ENCODE assay signal across 8 mouse cellular contexts in genomic region chr8:46010746-46011680, GRCm38 (mm10). TPM values are rescaled to one million over a fixed set of nuclear protein-coding genes. Genes with fewer than 3 reads are reported as not detected.
DNase-seq lines count a peak whose midpoint lies in the region; ATAC-seq and TF ChIP-seq lines count a peak whose summit lies in the region.

No protein-coding gene starts in this region.

- no peaks in the 10 kb centered on the region for H3K27me3 ChIP-seq in E14TG2a.4 (ENCODE audit: insufficient read depth, low read length)
- no peaks in the 10 kb centered on the region for H3K27me3 ChIP-seq in forebrain, embryonic 16.5 days (replicated peaks; ENCODE audit: control insufficient read depth, insufficient read depth, low read length)
- H3K27me3 ChIP-seq in intestine, postnatal 0 days (replicated peaks; ENCODE audit: control insufficient read depth, insufficient read depth, low read length): no peaks in the 10 kb centered on the region
- no peaks in the 10 kb centered on the region; the same call in 1 of the 2 replicates for H3K27me3 ChIP-seq in liver, embryonic 13.5 days
- H3K27me3 ChIP-seq in neural tube, embryonic 14.5 days (ENCODE audit: control insufficient read depth, insufficient read depth, low read length): no peaks in the 10 kb centered on the region

- 0 out of 2 replicates have a peak overlapping the region, but pooled peaks have one; percentile 7 for H3K9ac ChIP-seq in forebrain, embryonic 16.5 days (replicated peaks; ENCODE audit: low read depth, low read length)
- no peak overlapping the region for H3K9ac ChIP-seq in intestine, postnatal 0 days (ENCODE audit: low read depth, low read length)
- no peak overlapping the region for H3K9ac ChIP-seq in liver, embryonic 13.5 days
- no peak overlapping the region for H3K9ac ChIP-seq in neural tube, embryonic 14.5 days (replicated peaks; ENCODE audit: low read depth, low read length)

- peak; percentile 11; the same call in 1 of the 2 replicates for TF ChIP-seq CTCF in E14TG2a.4 (conservative IDR thresholded peaks at IDR 0.05; ENCODE audit: low read length)
- peak; percentile 73 for TF ChIP-seq CTCF in intestine, postnatal 0 days (IDR thresholded peaks at IDR 0.05; ENCODE audit: low read depth)

- peak overlapping the region; percentile 20 for H3K4me2 ChIP-seq in forebrain, embryonic 16.5 days (ENCODE audit: low read length)
- H3K4me2 ChIP-seq in intestine, postnatal 0 days (replicated peaks; ENCODE audit: low read depth): peak overlapping the region; percentile 47
- H3K4me2 ChIP-seq in liver, embryonic 13.5 days: peak overlapping the region; percentile 38
- H3K4me2 ChIP-seq in neural tube, embryonic 14.5 days (ENCODE audit: low read depth, low read length): peak overlapping the region; percentile 17; the same call in 1 of the 2 replicates

- H3K36me3 ChIP-seq in E14TG2a.4 (ENCODE audit: insufficient read depth, low read length): no peaks in the 10 kb centered on the region
- H3K36me3 ChIP-seq in forebrain, embryonic 16.5 days (ENCODE audit: control insufficient read depth, insufficient read depth): no peaks in the 10 kb centered on the region
- H3K36me3 ChIP-seq in intestine, postnatal 0 days (ENCODE audit: control insufficient read depth, insufficient read depth): no peaks in the 10 kb centered on the region
- H3K36me3 ChIP-seq in liver, embryonic 13.5 days: no peaks in the 10 kb centered on the region
- H3K36me3 ChIP-seq in neural tube, embryonic 14.5 days (ENCODE audit: control insufficient read depth, insufficient read depth, low read length): no peaks in the 10 kb centered on the region

- WGBS in forebrain, embryonic 16.5 days: 14% methylated on average over 17 of the region's 17 CpGs
- 19% methylated on average over 17 of the region's 17 CpGs for WGBS in intestine, postnatal 0 days
- 18% methylated on average over 17 of the region's 17 CpGs for WGBS in liver, embryonic 13.5 days (ENCODE audit: insufficient replicate concordance)
- 25% methylated on average over 17 of the region's 17 CpGs for WGBS in neural tube, embryonic 14.5 days

- DNase-seq in brain, adult 2 months (ENCODE audit: low read depth, low spot score): peak; percentile 80
- DNase-seq in liver, embryonic 13.5 days: no peak
- no peak for DNase-seq in thymus, postnatal 10 days (ENCODE audit: low spot score in 2 of 2)

- peak; percentile 49 for ATAC-seq in forebrain, embryonic 16.5 days
- ATAC-seq in intestine, postnatal 0 days: no peak
- no peak for ATAC-seq in liver, embryonic 13.5 days (ENCODE audit: low read depth)
- ATAC-seq in neural tube, embryonic 14.5 days (ENCODE audit: low read depth): peak; percentile 61
- no peak for ATAC-seq in megakaryocyte progenitor cell, adult 5-6 weeks (replicated peaks; ENCODE audit: poor library complexity)

- H3K27ac ChIP-seq in forebrain, embryonic 16.5 days (ENCODE audit: low read length): 0 out of 2 replicates have a peak overlapping the region, but pooled peaks have one; percentile 45
- H3K27ac ChIP-seq in intestine, postnatal 0 days (ENCODE audit: low read depth, low read length): peak overlapping the region; percentile 41
- no peak overlapping the region for H3K27ac ChIP-seq in liver, embryonic 13.5 days
- no peak overlapping the region for H3K27ac ChIP-seq in neural tube, embryonic 14.5 days (ENCODE audit: low read depth, low read length)

- H3K4me3 ChIP-seq in E14TG2a.4 (replicated peaks; ENCODE audit: low read length): no peak overlapping the region
- no peak overlapping the region for H3K4me3 ChIP-seq in forebrain, embryonic 16.5 days (replicated peaks; ENCODE audit: low read length)
- H3K4me3 ChIP-seq in intestine, postnatal 0 days (ENCODE audit: low read depth, low read length): 0 out of 2 replicates have a peak overlapping the region, but pooled peaks have one; percentile 11
- no peak overlapping the region for H3K4me3 ChIP-seq in liver, embryonic 13.5 days (replicated peaks)
- H3K4me3 ChIP-seq in neural tube, embryonic 14.5 days (ENCODE audit: low read depth, low read length): no peak overlapping the region

- no peaks in the 10 kb centered on the region for H3K9me3 ChIP-seq in E14TG2a.4 (ENCODE audit: low read length)
- no peaks in the 10 kb centered on the region for H3K9me3 ChIP-seq in forebrain, embryonic 16.5 days (ENCODE audit: control insufficient read depth, low read length)
- H3K9me3 ChIP-seq in intestine, postnatal 0 days (ENCODE audit: control insufficient read depth): no peaks in the 10 kb centered on the region
- no peaks in the 10 kb centered on the region for H3K9me3 ChIP-seq in liver, embryonic 13.5 days (replicated peaks)
- no peaks in the 10 kb centered on the region for H3K9me3 ChIP-seq in neural tube, embryonic 14.5 days (ENCODE audit: control insufficient read depth, low read length)

- H3K4me1 ChIP-seq in E14TG2a.4 (replicated peaks; ENCODE audit: low read depth, low read length): peaks cover 7% of the 10 kb centered on the region; the same call in 1 of the 2 replicates
- no peaks in the 10 kb centered on the region; the same call in 1 of the 2 replicates for H3K4me1 ChIP-seq in forebrain, embryonic 16.5 days (replicated peaks; ENCODE audit: control insufficient read depth, insufficient read depth, low read length)
- H3K4me1 ChIP-seq in intestine, postnatal 0 days (replicated peaks; ENCODE audit: control insufficient read depth, insufficient read depth, low read length): peaks cover 11% of the 10 kb centered on the region
- 0 out of 2 replicates have a peak, but pooled peaks cover 9% of the 10 kb centered on the region for H3K4me1 ChIP-seq in liver, embryonic 13.5 days (replicated peaks)
- H3K4me1 ChIP-seq in neural tube, embryonic 14.5 days (ENCODE audit: control insufficient read depth, insufficient read depth, low read length): 0 out of 2 replicates have a peak, but pooled peaks cover 3% of the 10 kb centered on the region

RNA-seq across cellular contexts. Expression of gene Ankrd37, which starts 5.5 kb away (rescaled TPM):
- 24.0 and 26.1 TPM in 2 replicates for polyA plus RNA-seq in forebrain, embryonic 16.5 days (2015; fragmentation: Nextera tagmentation; extraction: Ambion mirVana)
- polyA plus RNA-seq in intestine, postnatal 0 days (2015; fragmentation: Nextera tagmentation; extraction: Ambion mirVana): 18.0 and 32.7 TPM in 2 replicates
- 4.7 and 4.9 TPM in 2 replicates for polyA plus RNA-seq in liver, embryonic 13.5 days (2015; fragmentation: Nextera tagmentation; extraction: Ambion mirVana)
- 39.5 and 41.3 TPM in 2 replicates for polyA plus RNA-seq in neural tube, embryonic 14.5 days (2014; fragmentation: Nextera tagmentation; extraction: Ambion mirVana)
- 4.3 and 6.1 TPM in 2 replicates for total RNA-seq in megakaryocyte progenitor cell, adult 5-6 weeks (2015)
- 3.5 and 6.2 TPM in 2 replicates for total RNA-seq in megakaryocyte progenitor cell, adult 5-6 weeks (2017)

RNA-seq across cellular contexts. Expression of gene Lrp2bp, which starts 11.9 kb away (rescaled TPM):
- polyA plus RNA-seq in forebrain, embryonic 16.5 days (2015; fragmentation: Nextera tagmentation; extraction: Ambion mirVana): 0.24 and 0.72 TPM in 2 replicates
- polyA plus RNA-seq in intestine, postnatal 0 days (2015; fragmentation: Nextera tagmentation; extraction: Ambion mirVana): 0.44 and 0.54 TPM in 2 replicates
- 0.05 TPM in 1 of 2 replicates, not detected in the other for polyA plus RNA-seq in liver, embryonic 13.5 days (2015; fragmentation: Nextera tagmentation; extraction: Ambion mirVana)
- 0.48 and 0.82 TPM in 2 replicates for polyA plus RNA-seq in neural tube, embryonic 14.5 days (2014; fragmentation: Nextera tagmentation; extraction: Ambion mirVana)
- total RNA-seq in megakaryocyte progenitor cell, adult 5-6 weeks (2015): not detected in 2 replicates
- not detected in 2 replicates for total RNA-seq in megakaryocyte progenitor cell, adult 5-6 weeks (2017)

RNA-seq across cellular contexts. Expression of gene Ufsp2, which starts 35.7 kb away (rescaled TPM):
- polyA plus RNA-seq in forebrain, embryonic 16.5 days (2015; fragmentation: Nextera tagmentation; extraction: Ambion mirVana): 57.8 and 59.8 TPM in 2 replicates
- polyA plus RNA-seq in intestine, postnatal 0 days (2015; fragmentation: Nextera tagmentation; extraction: Ambion mirVana): 94.2 and 97.2 TPM in 2 replicates
- polyA plus RNA-seq in liver, embryonic 13.5 days (2015; fragmentation: Nextera tagmentation; extraction: Ambion mirVana): 42.1 and 42.8 TPM in 2 replicates
- 69.6 and 72.6 TPM in 2 replicates for polyA plus RNA-seq in neural tube, embryonic 14.5 days (2014; fragmentation: Nextera tagmentation; extraction: Ambion mirVana)
- total RNA-seq in megakaryocyte progenitor cell, adult 5-6 weeks (2015): 88.7 and 89.0 TPM in 2 replicates
- total RNA-seq in megakaryocyte progenitor cell, adult 5-6 weeks (2017): 149 and 162 TPM in 2 replicates

RNA-seq across cellular contexts. Expression of gene 1700029J07Rik, which starts 36.0 kb away (rescaled TPM):
- polyA plus RNA-seq in forebrain, embryonic 16.5 days (2015; fragmentation: Nextera tagmentation; extraction: Ambion mirVana): 5.0 and 5.2 TPM in 2 replicates
- 0.31 and 0.70 TPM in 2 replicates for polyA plus RNA-seq in intestine, postnatal 0 days (2015; fragmentation: Nextera tagmentation; extraction: Ambion mirVana)
- polyA plus RNA-seq in liver, embryonic 13.5 days (2015; fragmentation: Nextera tagmentation; extraction: Ambion mirVana): 0.56 and 0.70 TPM in 2 replicates
- polyA plus RNA-seq in neural tube, embryonic 14.5 days (2014; fragmentation: Nextera tagmentation; extraction: Ambion mirVana): 5.2 and 7.0 TPM in 2 replicates
- total RNA-seq in megakaryocyte progenitor cell, adult 5-6 weeks (2015): 0.79 and 1.6 TPM in 2 replicates
- 0.21 and 1.3 TPM in 2 replicates for total RNA-seq in megakaryocyte progenitor cell, adult 5-6 weeks (2017)

Comparison
In these comparisons a context has a peak if more than half of its experiments do, and no peak if none do; other contexts are left out.
1. ATAC-seq: peak in forebrain, embryonic 16.5 days (single experiment) and neural tube, embryonic 14.5 days (single experiment); none in intestine, postnatal 0 days (single experiment), liver, embryonic 13.5 days (single experiment) and megakaryocyte progenitor cell, adult 5-6 weeks (single experiment).
2. H3K27ac ChIP-seq: peak in forebrain, embryonic 16.5 days (single experiment) and intestine, postnatal 0 days (single experiment); none in liver, embryonic 13.5 days (single experiment) and neural tube, embryonic 14.5 days (single experiment).
3. Peak in every context shown above with its lines, with median percentiles within 50 percentile points of each other: H3K4me2 ChIP-seq.